In genomic region chr6:144451631-144452030, GRCm38 (mm10) we compare ENCODE assay signal across 10 mouse cellular contexts.
"Had no signal": no experiment of that assay in that cellular context is flagged by ENCODE, and none has a peak within 500 bp of the region (broad histone marks: within the 10 kb centered on the region; RNA-seq: fewer than 3 reads in every experiment).

No protein-coding gene starts in this region.

- H3K27me3 ChIP-seq: midbrain, embryonic 15.5 days had no signal

- H3K27ac ChIP-seq: left cerebral cortex, adult 2 months; limb, embryonic 13.5 days; liver, embryonic 14.5 days; midbrain, embryonic 15.5 days had no signal

- H3K9me3 ChIP-seq: limb, embryonic 13.5 days; midbrain, embryonic 15.5 days had no signal

- H3K36me3 ChIP-seq: limb, embryonic 13.5 days; midbrain, embryonic 15.5 days had no signal

- DNase-seq: kidney, adult 8-10 months; kidney, postnatal 25 days; lung, adult 18-20 months; right cerebral cortex, postnatal 14 days; thymus, adult 18-20 months; thymus, postnatal 14 days had no signal

- H3K9ac ChIP-seq: limb, embryonic 13.5 days; liver, embryonic 14.5 days; midbrain, embryonic 15.5 days had no signal

- H3K4me2 ChIP-seq: limb, embryonic 13.5 days; midbrain, embryonic 15.5 days had no signal

- ATAC-seq: midbrain, embryonic 15.5 days had no signal

- H3K4me3 ChIP-seq: left cerebral cortex, adult 2 months; limb, embryonic 13.5 days; midbrain, embryonic 15.5 days had no signal
